Mouse (Mus musculus): ENCODE measurements around the gene Stx18. TPM values are rescaled to one million over a fixed set of nuclear protein-coding genes. Genes with fewer than 3 reads are reported as not detected.

Stx18 gene
- polyA plus RNA-seq, 1 experiment from 2014 or later: 59.6 TPM

DNA sequence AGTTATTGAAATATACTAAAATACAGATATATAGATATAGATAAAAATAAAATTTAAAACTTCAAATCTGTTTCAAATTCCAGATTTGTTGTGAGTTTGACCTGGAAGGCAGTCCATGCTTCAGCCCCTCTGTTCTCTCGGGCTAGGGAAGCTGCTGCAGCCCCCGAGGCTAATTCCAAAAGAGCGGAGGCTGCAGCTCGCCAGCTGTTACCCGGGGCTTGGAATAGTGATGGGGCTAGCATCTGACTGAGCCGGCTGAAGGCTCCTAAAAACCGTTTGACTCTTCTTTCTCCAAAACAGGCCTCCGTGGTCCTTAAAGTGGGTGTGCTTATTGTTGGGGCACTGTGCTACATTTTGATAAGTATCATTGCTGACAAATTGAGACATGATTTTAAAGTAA lies 46.1 kb downstream of the Stx18 start:
- Histone ChIP-seq H3K36me3 (ENCODE audit: control insufficient read depth, insufficient read depth, low read length) (no peaks in the 10 kb centered on the region), H3K4me3 (ENCODE audit: low read depth, low read length) (no peak overlapping the region), H3K9ac (ENCODE audit: low read length) (no peak overlapping the region), H3K4me2 (ENCODE audit: low read depth, severe bottlenecking) (no peak overlapping the region), H3K4me1 (ENCODE audit: control insufficient read depth, insufficient read depth, low read length) (peaks cover 25% of the 10 kb centered on the region; the same call in 1 of the 2 replicates), H3K27me3 (ENCODE audit: control insufficient read depth, insufficient read depth, low read length) (no peaks in the 10 kb centered on the region), H3K9me3 (ENCODE audit: control insufficient read depth, low read length) (no peaks in the 10 kb centered on the region), H3K27ac (replicated peaks; ENCODE audit: low read depth, low read length) (no peak overlapping the region)
- WGBS: 5% methylated on average over 8 of the region's 8 CpGs
- DNase-seq (ENCODE audit: low spot score): peak; percentile 66
- ATAC-seq (ENCODE audit: insufficient number of reproducible peaks, low FRiP score, low TSS enrichment, low read depth): no peak

DNA sequence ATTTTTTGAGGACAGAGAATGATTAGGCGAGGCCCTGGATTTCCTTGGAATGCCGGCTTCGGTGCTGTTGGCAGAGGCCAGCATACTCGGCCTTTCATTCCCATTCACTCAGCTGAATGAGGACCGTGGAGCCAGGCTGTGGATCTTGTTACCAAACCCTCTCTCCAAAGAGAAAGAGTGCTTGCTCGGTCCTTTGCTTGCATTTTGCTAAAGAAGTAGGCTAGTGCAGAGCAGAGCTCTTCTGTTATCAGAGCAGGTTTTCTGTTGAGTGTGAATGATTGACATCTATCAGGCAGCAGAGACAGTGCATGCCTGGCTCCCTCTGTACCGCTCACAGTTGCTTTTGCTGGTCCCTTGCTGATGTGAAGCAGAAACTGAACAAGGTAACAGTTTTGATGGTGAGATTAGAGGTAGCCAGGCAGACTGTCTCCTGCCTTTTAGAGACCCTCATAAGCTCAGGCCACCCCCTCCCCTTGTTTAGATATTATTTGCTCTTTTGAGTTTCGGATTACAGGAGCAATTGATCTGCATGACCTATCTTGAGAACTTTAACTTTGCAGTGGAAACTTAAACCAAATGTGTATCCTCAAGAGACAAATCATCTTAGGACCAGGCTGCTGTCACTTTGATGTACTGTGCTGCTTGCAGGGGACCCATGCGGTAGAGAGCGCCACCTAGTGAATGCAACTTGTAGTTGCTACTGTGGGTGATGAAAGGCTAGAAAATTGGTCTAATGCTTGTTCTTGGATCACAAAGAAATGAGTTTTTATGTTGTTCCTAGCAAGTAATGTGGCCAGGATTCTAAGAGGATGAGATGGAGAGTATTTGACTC lies 47.2 kb downstream of the Stx18 start:
- Histone ChIP-seq H3K9ac (ENCODE audit: low read length) (no peak overlapping the region), H3K4me3 (ENCODE audit: low read depth, low read length) (no peak overlapping the region), H3K9me3 (ENCODE audit: control insufficient read depth, low read length) (no peaks in the 10 kb centered on the region), H3K36me3 (ENCODE audit: control insufficient read depth, insufficient read depth, low read length) (no peaks in the 10 kb centered on the region), H3K27me3 (ENCODE audit: control insufficient read depth, insufficient read depth, low read length) (no peaks in the 10 kb centered on the region), H3K27ac (replicated peaks; ENCODE audit: low read depth, low read length) (0 out of 2 replicates have a peak overlapping the region, but pooled peaks have one; percentile 23), H3K4me1 (ENCODE audit: control insufficient read depth, insufficient read depth, low read length) (peaks cover 25% of the 10 kb centered on the region; the same call in 1 of the 2 replicates), H3K4me2 (ENCODE audit: low read depth, severe bottlenecking) (no peak overlapping the region)
- 4% methylated on average over 10 of the region's 10 CpGs for WGBS
- no peak for ATAC-seq (ENCODE audit: insufficient number of reproducible peaks, low FRiP score, low TSS enrichment, low read depth)
- DNase-seq (ENCODE audit: low spot score): peak; percentile 83

DNA sequence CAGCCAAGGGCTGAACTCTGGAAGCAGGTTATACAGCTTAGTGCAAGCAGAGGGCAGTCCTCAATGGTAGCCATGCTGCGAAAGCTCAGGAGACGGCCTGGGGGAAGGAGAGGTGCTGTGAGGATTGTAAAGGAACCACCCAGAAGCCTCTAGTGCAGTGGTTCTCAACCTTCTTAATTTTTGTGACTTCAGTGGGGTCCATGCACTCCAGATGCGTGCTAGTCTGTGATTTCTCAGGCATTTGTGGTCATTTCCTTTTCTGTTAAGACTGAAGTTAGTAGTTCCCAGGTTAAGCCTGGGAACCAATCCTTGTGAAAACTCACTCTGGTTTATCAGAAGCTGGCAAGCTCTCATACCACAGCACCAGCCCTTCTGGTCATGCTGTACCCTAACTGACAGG lies 51.6 kb downstream of the Stx18 start:
- Histone ChIP-seq H3K4me2 (ENCODE audit: low read depth, severe bottlenecking) (no peak overlapping the region), H3K9me3 (ENCODE audit: control insufficient read depth, low read length) (no peaks in the 10 kb centered on the region), H3K4me1 (ENCODE audit: control insufficient read depth, insufficient read depth, low read length) (peaks cover 3% of the 10 kb centered on the region; the same call in 1 of the 2 replicates), H3K27me3 (ENCODE audit: control insufficient read depth, insufficient read depth, low read length) (no peaks in the 10 kb centered on the region), H3K9ac (ENCODE audit: low read length) (no peak overlapping the region), H3K36me3 (ENCODE audit: control insufficient read depth, insufficient read depth, low read length) (no peaks in the 10 kb centered on the region), H3K4me3 (ENCODE audit: low read depth, low read length) (no peak overlapping the region), H3K27ac (replicated peaks; ENCODE audit: low read depth, low read length) (no peak overlapping the region)
- 66% methylated on average over 3 of the region's 3 CpGs for WGBS
- DNase-seq (ENCODE audit: low spot score): no peak
- no peak for ATAC-seq (ENCODE audit: insufficient number of reproducible peaks, low FRiP score, low TSS enrichment, low read depth)

DNA sequence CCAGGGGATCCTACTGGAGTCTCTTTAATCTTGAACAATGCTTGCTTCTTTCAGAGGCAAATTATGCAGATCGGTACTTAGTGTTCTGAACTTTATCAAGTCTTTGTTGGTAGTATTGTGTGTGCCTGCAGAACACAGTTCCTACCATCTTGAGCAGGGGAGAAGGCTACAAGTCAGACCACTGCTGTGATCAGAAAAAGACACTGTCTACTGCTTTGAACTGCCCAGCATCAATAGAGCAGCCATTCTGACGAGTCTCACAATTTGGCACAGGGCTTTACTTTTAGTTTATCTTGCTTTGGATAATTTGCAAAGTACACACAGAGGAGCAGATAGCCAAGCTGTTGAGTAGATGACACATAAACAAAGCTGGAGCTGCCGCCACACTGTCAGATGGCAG lies 52.0 kb downstream of the Stx18 start:
- Histone ChIP-seq H3K9me3 (ENCODE audit: control insufficient read depth, low read length) (no peaks in the 10 kb centered on the region), H3K4me2 (ENCODE audit: low read depth, severe bottlenecking) (no peak overlapping the region), H3K4me3 (ENCODE audit: low read depth, low read length) (no peak overlapping the region), H3K36me3 (ENCODE audit: control insufficient read depth, insufficient read depth, low read length) (no peaks in the 10 kb centered on the region), H3K27ac (replicated peaks; ENCODE audit: low read depth, low read length) (no peak overlapping the region), H3K9ac (ENCODE audit: low read length) (no peak overlapping the region), H3K4me1 (ENCODE audit: control insufficient read depth, insufficient read depth, low read length) (peaks cover 2% of the 10 kb centered on the region; the same call in 1 of the 2 replicates), H3K27me3 (ENCODE audit: control insufficient read depth, insufficient read depth, low read length) (no peaks in the 10 kb centered on the region)
- WGBS: 62% methylated on average over 3 of the region's 3 CpGs
- ATAC-seq (ENCODE audit: insufficient number of reproducible peaks, low FRiP score, low TSS enrichment, low read depth) (no peak), DNase-seq (ENCODE audit: low spot score) (no peak)

DNA sequence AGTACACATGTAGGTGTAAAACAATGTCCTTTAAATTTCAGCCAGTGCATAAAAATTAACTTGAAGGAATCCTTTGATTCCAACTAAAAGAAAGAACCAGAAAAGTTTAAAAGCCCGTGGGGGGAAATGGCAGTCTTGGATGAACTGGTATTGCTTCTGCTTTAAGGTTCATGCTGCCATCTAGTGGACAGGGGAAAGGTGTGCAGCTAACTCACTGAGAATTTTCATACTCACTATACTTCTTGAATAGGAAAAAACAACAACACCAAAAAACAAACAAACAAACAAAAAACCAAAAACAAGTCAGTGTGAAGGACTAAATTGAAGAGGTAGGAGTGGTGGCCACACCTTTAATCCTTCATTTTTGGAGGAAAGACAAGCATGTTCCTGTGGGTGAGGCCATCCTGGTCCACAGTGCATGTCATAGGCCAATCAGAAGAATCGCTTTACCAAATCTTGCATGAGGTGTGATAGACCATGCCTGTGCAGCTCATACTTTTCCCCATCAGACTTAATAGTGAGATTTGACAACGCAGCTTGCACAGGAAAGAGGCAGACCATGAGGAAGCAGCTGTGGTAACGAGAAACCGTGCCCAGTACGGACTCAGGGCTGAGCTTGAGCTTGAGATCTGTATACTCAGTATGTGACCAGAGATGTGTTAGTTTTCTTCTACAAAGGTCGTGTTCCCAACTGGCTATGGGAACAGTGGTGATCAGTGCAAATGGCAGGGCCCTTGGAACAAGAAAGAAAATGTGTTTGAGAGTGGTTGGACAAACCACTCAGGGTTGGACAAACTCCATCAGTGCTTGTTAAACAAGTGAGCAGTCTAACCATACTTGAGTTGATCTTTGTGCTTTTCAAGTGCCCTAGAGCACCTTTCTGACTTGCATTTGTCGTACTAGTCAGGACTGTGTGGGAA lies 52.8 kb downstream of the Stx18 start:
- no peaks in the 10 kb centered on the region for H3K36me3 ChIP-seq (ENCODE audit: control insufficient read depth, insufficient read depth, low read length)
- no peak overlapping the region for H3K27ac ChIP-seq (replicated peaks; ENCODE audit: low read depth, low read length)
- no peak overlapping the region for H3K4me3 ChIP-seq (ENCODE audit: low read depth, low read length)
- no peaks in the 10 kb centered on the region for H3K9me3 ChIP-seq (ENCODE audit: control insufficient read depth, low read length)
- peak; percentile 38 for DNase-seq (ENCODE audit: low spot score)
- H3K9ac ChIP-seq (ENCODE audit: low read length): no peak overlapping the region
- no peak overlapping the region for H3K4me2 ChIP-seq (ENCODE audit: low read depth, severe bottlenecking)
- H3K27me3 ChIP-seq (ENCODE audit: control insufficient read depth, insufficient read depth, low read length): no peaks in the 10 kb centered on the region
- WGBS: 72% methylated on average over 8 of the region's 8 CpGs
- ATAC-seq (ENCODE audit: insufficient number of reproducible peaks, low FRiP score, low TSS enrichment, low read depth): no peak
- no peaks in the 10 kb centered on the region for H3K4me1 ChIP-seq (ENCODE audit: control insufficient read depth, insufficient read depth, low read length)

DNA sequence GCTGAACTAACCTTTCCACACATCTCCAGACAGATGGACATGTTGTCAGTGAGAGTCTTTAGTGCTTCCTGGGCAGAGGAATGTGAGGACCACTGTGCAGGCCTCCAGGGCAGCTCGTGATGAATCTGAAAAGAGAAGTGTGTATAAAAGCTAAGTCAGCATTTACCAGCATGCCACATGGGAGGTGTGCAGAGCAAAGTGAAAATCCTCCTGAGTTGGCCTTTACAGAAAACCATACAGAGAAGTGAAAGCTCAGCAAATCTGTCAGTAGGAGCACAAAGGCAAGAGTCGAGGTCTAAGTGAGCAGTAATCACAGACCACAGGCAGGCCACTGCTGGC lies 53.4 kb downstream of the Stx18 start:
- Histone ChIP-seq H3K27me3 (ENCODE audit: control insufficient read depth, insufficient read depth, low read length) (no peaks in the 10 kb centered on the region), H3K9ac (ENCODE audit: low read length) (no peak overlapping the region), H3K27ac (replicated peaks; ENCODE audit: low read depth, low read length) (no peak overlapping the region), H3K4me1 (ENCODE audit: control insufficient read depth, insufficient read depth, low read length) (no peaks in the 10 kb centered on the region), H3K36me3 (ENCODE audit: control insufficient read depth, insufficient read depth, low read length) (no peaks in the 10 kb centered on the region), H3K9me3 (ENCODE audit: control insufficient read depth, low read length) (no peaks in the 10 kb centered on the region), H3K4me2 (ENCODE audit: low read depth, severe bottlenecking) (no peak overlapping the region), H3K4me3 (ENCODE audit: low read depth, low read length) (no peak overlapping the region)
- DNase-seq (ENCODE audit: low spot score) (no peak), ATAC-seq (ENCODE audit: insufficient number of reproducible peaks, low FRiP score, low TSS enrichment, low read depth) (no peak)
- 79% methylated on average over 2 of the region's 2 CpGs for WGBS

DNA sequence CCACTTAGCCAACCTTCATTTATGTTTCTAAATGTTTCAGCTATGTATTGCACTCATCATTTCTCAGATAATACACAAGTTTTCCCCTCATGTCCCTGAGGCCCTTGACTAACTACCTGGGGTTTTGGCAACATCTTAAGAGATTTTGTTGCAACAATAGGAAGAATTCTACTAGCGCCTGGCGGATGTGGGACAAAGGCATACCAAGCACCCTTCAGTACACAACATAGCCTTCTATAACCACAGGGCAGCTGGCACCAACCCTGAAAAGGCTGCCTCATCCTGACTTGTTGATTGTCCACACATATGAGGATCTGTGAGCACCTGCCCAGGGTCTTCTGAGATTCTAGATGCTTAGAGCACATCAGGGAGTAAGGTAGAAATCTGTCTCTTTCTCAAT lies 55.8 kb downstream of the Stx18 start:
- no peaks in the 10 kb centered on the region for H3K36me3 ChIP-seq (ENCODE audit: control insufficient read depth, insufficient read depth, low read length)
- ATAC-seq (ENCODE audit: insufficient number of reproducible peaks, low FRiP score, low TSS enrichment, low read depth): no peak
- no peak overlapping the region for H3K9ac ChIP-seq (ENCODE audit: low read length)
- DNase-seq (ENCODE audit: low spot score): no peak
- H3K4me3 ChIP-seq (ENCODE audit: low read depth, low read length): no peak overlapping the region
- peaks cover 5% of the 10 kb centered on the region; the same call in 1 of the 2 replicates for H3K4me1 ChIP-seq (ENCODE audit: control insufficient read depth, insufficient read depth, low read length)
- no peak overlapping the region for H3K4me2 ChIP-seq (ENCODE audit: low read depth, severe bottlenecking)
- WGBS: 89% methylated on average over 2 of the region's 2 CpGs
- no peak overlapping the region for H3K27ac ChIP-seq (replicated peaks; ENCODE audit: low read depth, low read length)
- H3K9me3 ChIP-seq (ENCODE audit: control insufficient read depth, low read length): no peaks in the 10 kb centered on the region
- no peaks in the 10 kb centered on the region for H3K27me3 ChIP-seq (ENCODE audit: control insufficient read depth, insufficient read depth, low read length)

DNA sequence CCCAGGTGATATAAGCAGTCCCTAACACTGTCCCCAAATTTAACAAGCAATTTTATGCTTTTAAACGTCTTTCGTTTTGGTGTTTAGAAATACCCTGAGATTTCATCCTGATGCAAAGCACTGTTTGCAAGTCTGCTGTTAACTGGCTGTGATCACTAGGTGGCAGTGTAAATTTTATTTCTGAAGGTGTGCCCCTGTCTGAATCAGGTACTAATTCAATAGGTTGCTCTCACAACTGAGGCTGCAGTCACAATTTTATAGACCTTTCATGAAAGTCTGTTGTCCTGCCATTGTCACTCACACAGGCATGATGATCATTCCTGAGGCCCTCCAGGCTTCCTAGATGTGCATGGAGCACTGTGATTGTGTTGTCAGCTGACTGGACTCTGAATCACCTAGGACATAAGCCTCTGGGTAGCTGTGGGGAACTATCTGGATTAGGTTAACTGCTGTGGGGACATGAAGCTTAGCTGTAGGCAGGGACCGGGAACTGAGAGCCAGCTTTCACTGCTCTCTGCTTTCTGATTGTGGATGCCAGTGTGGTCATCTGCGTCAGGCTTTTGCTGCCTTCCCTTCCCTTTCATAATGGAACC lies 59.1 kb downstream of the Stx18 start:
- Histone ChIP-seq H3K27me3 (ENCODE audit: control insufficient read depth, insufficient read depth, low read length) (no peaks in the 10 kb centered on the region), H3K4me1 (ENCODE audit: control insufficient read depth, insufficient read depth, low read length) (peaks cover 5% of the 10 kb centered on the region; the same call in 1 of the 2 replicates), H3K4me3 (ENCODE audit: low read depth, low read length) (no peak overlapping the region), H3K9me3 (ENCODE audit: control insufficient read depth, low read length) (no peaks in the 10 kb centered on the region), H3K36me3 (ENCODE audit: control insufficient read depth, insufficient read depth, low read length) (no peaks in the 10 kb centered on the region), H3K9ac (ENCODE audit: low read length) (no peak overlapping the region), H3K4me2 (ENCODE audit: low read depth, severe bottlenecking) (no peak overlapping the region), H3K27ac (replicated peaks; ENCODE audit: low read depth, low read length) (no peak overlapping the region)
- ATAC-seq (ENCODE audit: insufficient number of reproducible peaks, low FRiP score, low TSS enrichment, low read depth) (no peak), DNase-seq (ENCODE audit: low spot score) (no peak)
- 71% methylated on average over 4 of the region's 4 CpGs for WGBS
